ENCODE assay signal across 11 mouse cellular contexts in genomic region chr16:91898850-91899848, GRCm38 (mm10).
A peak's percentile ranks its signal among the peaks of the same experiment; 100 is the strongest.
DNase-seq lines count a peak whose midpoint lies in the region; ATAC-seq lines count a peak whose summit lies in the region.
"Had no signal": no experiment of that assay in that cellular context is flagged by ENCODE, and none has a peak within 500 bp of the region (broad histone marks: within the 10 kb centered on the region; RNA-seq: fewer than 3 reads in every experiment).

No protein-coding gene starts in this region.

- peaks cover 49% of the 10 kb centered on the region for H3K36me3 ChIP-seq in hindbrain, embryonic 12.5 days
- peaks cover 10% of the 10 kb centered on the region for H3K36me3 ChIP-seq in hindbrain, embryonic 10.5 days

- no peak overlapping the region for H3K27ac ChIP-seq in hindbrain, embryonic 12.5 days
- H3K27ac ChIP-seq in hindbrain, embryonic 10.5 days: no peak overlapping the region

- no peak for DNase-seq in hindbrain, embryonic 10.5 days (ENCODE audit: low spot score)
- peak; percentile 47 for DNase-seq in Muller cell, postnatal 12 days (ENCODE audit: inconsistent ontology term)
- peak; percentile 30 for DNase-seq in lung, postnatal 14 days
- DNase-seq in thymus, postnatal 4 days: no peak
- DNase-seq in ovary, postnatal 10 days (ENCODE audit: low spot score): no peak
- DNase-seq: adrenal gland, postnatal 14 days; liver had no signal

- H3K4me3 ChIP-seq in hindbrain, embryonic 12.5 days: no peak overlapping the region
- H3K4me3 ChIP-seq in hindbrain, embryonic 10.5 days: no peak overlapping the region

- 55% methylated on average over 22 of the region's 22 CpGs for WGBS in hindbrain, embryonic 12.5 days
- 57% methylated on average over 22 of the region's 22 CpGs for WGBS in hindbrain, embryonic 10.5 days

- ATAC-seq in hindbrain, embryonic 12.5 days (ENCODE audit: low FRiP score): 0 out of 2 replicates have a peak, but pooled peaks have one; percentile 32
- ATAC-seq in erythroid progenitor cell, adult 5-6 weeks (replicated peaks; ENCODE audit: low FRiP score, poor library complexity, severe bottlenecking): 0 out of 2 replicates have a peak, but pooled peaks have one; percentile 14
- no peak for ATAC-seq in inflammation-experienced regulatory T-cells, adult 6 months

- no peaks in the 10 kb centered on the region for H3K9me3 ChIP-seq in hindbrain, embryonic 12.5 days (replicated peaks)
- H3K9me3 ChIP-seq in hindbrain, embryonic 10.5 days: no peaks in the 10 kb centered on the region

- H3K9ac ChIP-seq in hindbrain, embryonic 12.5 days: no peak overlapping the region

- peaks cover 14% of the 10 kb centered on the region for H3K4me1 ChIP-seq in hindbrain, embryonic 12.5 days
- peaks cover 24% of the 10 kb centered on the region for H3K4me1 ChIP-seq in hindbrain, embryonic 10.5 days (replicated peaks)

- H3K4me2 ChIP-seq in hindbrain, embryonic 12.5 days (replicated peaks): no peak overlapping the region
- H3K4me2 ChIP-seq: heart, embryonic 11.5 days had no signal

- H3K27me3 ChIP-seq in hindbrain, embryonic 12.5 days: no peaks in the 10 kb centered on the region
- no peaks in the 10 kb centered on the region for H3K27me3 ChIP-seq in hindbrain, embryonic 10.5 days (ENCODE audit: insufficient read depth, poor library complexity, severe bottlenecking)

Comparison
In these comparisons a context has a peak if more than half of its experiments do, and no peak if none do; other contexts are left out.
1. DNase-seq: peak in Muller cell, postnatal 12 days (single experiment) and lung, postnatal 14 days (single experiment); none in hindbrain, embryonic 10.5 days (single experiment), thymus, postnatal 4 days (single experiment) and ovary, postnatal 10 days (single experiment).